Mouse (Mus musculus) right cerebral cortex, postnatal 4 days (tissue): Measurements from ENCODE around the gene Stard5.

Experiments used
- DNase-seq: peaks from one replicate; pipeline ENCODE4 v3.0.0-alpha.2; 2022

Stard5 gene

DNA sequence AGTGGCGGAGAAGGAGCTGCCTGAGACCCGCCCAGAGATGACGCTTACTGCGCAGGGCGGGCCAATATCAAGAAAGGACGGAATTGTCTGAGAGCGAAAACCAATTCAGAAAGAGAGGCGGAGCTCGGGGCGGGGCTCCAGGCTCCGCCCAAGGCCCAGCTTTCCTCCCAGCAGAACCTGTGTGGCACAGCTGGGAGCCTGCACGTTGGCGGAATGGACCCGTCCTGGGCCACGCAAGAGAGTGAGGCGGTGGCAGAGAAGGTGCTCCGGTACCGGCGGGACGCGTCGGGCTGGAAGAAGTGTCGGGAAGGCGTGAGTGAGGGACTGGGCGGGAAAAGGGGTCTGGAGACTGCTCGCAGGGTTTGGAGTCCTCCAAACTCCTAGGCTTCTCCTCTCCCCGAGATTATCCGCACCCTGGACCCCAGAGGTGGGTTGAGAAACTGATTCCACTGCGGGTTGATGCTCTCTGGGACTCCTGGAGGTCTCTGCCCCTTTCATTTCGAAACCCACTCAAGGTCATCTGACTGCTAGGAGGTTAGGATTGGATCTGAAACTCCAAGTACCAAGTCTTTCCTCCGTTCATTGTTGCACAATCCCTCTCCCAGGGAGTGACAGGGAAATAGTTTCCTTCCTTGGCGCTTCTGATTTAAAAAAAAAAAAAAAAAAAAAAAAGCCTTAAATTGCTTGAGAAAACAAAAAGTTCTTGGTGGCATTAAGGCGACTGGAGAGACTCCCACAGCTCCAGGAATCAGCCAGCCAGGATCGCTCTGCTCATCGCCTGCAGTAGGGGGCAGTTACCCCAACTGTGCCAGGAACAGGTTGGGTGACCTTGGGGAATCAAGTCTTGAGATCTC, at the start of gene Stard5:
Gene Stard5 (plus strand): TSS at position 132 of the 854 bp plus-strand sequence.
- peak; percentile 74 for DNase-seq

DNA sequence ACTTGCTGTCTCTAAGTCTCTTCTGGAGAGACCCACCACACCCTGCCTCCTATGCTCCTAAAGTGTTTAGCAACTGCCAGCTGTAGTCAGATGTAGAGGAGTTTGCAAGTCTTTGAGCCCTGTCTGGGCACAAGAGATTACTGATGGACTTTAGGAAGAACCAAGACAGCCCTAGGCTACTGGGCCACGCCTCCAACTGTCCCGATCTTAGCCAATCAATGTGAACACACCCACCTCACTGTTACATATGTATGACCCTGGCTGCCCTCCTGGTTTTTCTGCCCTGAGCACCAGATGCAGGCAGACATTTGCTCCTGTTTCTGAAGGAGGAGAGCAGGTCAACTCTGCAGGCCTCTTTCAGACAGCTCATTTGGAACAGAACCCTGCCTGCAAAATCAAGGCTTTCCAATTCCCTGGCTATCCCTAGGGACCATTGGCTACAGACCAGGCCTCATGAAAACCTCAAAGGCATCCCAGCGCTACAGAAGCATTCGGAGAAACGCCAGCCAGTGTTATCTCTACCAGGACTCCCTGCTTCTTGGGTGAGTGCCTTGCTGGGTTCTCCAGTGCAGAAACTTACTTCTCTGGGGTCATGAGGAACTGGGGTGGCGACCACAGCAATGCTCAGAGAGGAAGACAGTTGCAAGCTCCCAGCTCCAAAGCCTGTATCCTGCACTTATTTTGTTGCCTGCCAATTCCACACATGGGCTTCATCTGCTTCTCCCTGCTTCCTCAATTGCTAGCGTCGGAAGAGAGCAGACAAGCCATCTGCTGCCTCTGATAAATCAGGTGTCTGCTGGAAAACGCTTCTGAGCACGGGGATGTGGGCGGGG, 46.9 kb upstream of the Stard5 start, which contains the start of gene Tmc3:
Gene Tmc3 (plus strand): TSS at position 289 of the 833 bp plus-strand sequence.
- peak; percentile 9 for DNase-seq

DNA sequence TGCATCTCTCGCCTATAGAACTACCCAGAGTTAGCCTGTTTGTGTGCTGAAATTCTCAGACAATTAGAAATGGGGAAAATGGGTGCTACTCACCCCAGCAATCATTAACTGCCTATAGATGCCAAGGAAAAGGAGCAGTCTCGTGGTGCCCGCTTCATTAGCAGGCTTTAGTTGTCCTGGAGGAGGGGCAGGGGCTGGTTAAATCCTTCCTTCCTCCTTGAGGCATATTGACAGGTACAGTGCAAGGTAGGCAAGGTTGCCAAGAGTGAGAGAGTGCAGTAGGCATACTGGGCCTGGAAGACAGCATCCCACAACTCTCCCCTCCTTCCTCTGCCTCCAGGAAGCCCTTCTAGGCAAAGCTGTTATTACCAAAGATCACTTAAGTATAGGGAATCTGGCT, 37.7 kb upstream of the Stard5 start:
- DNase-seq, result no peak

DNA sequence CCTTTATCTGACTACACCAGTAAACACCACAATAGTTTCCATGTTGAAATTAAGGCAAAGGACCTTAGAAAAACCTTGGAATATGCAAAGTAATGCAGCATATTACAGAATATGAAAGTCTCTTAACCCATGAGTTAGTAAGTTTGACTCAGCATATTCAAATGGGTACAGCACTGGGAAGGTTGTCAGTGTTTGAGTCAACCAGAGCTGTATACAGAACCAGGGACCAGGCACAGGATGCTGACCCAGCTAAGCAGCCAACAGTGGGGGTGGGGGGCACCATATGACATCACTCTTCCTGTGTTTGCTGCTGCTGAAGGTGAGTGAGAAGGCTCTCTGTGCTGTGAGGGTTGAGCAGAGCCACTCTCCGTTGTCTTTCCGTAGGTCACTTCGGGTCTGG, 34.7 kb upstream of the Stard5 start:
- no peak for DNase-seq

DNA sequence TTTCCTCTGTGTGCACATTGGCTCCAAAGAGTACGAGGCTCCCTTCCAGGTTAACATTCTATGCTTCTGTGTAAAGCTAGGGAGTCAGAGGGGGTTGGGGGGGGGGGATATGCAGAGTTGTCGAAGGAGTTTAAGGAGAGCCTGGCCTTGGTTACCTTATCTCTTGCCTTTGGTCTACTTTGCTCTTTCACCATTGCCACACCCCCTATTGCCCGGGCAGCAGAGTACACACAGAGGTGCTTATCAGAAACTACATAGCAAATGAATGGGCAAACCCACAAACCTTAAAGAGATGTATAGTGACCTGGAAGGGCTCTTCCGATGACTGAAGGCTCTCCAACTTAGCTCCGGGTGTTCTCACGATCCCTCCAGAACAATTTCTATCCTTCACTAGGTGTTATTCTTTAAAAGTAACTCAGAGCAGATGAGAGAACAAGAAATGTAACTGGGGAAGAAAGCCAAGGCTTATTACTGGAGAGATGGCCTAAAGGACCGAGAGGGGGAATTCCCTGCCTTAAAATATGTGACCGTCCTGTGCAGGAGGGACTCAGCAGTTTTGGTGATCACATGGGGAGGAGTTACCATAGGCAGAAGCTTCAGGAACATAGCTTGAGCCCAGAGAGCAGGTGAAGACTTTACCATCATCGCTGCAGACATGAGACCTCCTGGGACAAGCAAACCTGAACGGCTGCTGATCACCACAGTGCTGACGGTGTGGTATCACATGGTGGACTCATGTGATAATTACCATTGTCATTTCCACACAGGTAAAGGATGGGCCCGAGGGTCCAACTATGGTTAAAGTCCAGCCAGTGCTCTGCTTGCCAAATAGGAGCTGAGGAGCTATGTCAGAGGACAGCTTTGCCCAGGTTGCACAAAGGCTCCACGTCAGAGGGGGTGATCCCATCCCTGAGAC, 32.5 kb upstream of the Stard5 start:
- no peak for DNase-seq

DNA sequence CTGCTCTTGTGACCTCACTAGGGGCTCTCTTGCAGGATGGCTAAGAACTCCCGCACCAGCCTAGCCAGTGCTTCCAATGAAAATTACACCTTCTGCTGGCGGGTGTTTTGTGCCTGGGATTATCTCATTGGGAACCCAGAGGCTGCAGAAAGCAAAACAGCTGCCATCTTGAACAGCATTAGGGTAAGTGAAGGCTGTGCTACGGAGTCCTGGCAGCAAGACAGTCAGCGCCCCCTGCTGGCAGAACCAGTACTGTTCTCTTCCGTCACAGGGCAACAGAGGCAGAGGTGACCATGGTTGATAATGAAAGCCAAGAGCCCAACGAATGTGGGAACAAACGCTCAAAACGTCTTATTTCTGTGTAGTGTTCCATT, 31.9 kb upstream of the Stard5 start:
- peak; percentile 46 for DNase-seq

DNA sequence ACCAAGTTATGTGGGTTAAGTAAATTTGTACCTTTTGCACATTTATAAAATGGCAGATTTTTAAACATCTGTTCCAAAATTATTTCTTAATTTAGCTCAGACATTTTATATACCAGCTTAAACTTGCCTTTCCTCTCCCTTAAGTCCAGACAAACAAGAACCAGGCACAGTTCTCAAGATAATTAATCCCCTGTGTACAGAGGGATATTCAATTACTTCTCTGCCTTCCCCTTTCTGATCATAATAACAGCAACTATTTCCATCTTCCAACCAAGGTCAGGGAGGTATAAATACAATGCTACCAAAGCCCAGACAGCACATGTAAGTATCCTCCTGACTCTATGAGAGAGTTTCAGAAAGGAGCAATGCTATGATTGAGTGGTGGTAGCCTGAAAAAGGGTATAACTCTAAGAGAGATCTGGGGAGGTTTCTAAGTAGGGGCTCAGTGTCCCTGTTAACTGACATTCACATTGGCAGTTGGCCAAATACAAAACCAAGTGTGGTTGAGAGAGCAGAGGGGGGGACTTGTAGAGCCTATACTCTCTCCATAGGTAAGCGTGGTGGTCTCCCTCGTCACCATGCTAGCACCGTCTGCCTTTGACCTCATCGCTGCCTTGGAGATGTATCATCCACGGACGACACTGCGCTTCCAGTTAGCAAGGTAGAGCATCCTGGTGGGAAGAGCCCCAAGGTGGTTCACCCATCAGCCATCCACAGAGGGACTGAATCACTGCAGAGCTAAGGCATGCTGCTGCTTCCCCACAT, 27.4 kb upstream of the Stard5 start:
- no peak for DNase-seq

DNA sequence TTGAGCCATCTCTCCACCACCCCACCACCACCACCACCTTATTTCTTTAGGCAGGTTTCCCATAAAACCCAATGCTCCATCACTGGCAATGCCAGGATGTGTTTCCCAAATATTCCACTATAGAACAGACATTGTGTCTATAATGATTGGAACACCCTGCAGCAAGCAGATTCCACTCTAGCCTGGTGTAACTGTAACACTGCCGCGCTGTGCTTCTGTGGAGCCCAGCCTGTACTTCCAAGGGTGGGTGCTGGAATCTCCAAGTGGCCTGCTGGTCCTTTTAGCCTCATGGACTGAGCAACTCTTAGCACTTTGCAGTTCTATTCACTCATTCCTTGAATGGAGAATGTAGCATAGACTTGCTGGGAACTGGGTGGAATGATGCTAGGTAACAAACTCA, 25.0 kb upstream of the Stard5 start:
- DNase-seq, result no peak

DNA sequence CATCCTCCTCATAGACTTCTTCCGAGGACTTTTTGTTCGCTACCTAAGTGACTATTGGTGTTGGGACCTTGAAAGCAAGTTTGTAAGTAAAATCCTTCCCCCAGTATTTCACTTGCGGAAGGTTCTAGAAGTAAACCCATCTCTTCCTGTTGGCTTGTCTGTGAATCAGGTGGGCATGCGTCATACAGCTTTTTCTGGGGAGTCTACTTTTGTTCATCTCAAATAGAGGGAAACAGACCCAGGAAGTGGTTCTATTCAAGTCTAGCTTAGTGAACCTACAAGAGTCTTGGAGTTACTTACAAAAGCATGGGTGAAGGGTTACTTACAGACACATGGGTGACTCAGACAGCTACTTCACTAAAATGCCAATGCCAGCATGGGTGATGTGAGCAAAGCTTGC, 21.9 kb upstream of the Stard5 start:
- DNase-seq, result no peak

DNA sequence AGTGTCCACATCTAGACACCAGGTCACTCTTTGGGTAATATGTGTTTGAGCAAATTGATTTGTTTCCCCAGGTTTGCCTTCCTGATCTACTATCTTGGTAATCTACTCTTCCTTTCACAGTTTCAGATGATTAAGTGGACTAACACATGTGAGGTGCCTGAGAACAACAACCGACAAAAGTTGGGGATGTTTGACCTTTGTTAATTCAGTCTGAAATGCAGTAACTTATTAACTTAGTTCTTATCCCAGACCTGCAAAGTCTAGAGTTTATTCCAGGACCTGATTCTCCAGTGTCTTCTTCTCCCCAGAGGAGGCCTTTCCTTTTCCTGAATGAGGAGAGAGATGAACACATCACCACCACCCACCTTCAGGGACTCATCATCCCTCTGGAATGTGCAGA, 19.9 kb upstream of the Stard5 start:
- no peak for DNase-seq

DNA sequence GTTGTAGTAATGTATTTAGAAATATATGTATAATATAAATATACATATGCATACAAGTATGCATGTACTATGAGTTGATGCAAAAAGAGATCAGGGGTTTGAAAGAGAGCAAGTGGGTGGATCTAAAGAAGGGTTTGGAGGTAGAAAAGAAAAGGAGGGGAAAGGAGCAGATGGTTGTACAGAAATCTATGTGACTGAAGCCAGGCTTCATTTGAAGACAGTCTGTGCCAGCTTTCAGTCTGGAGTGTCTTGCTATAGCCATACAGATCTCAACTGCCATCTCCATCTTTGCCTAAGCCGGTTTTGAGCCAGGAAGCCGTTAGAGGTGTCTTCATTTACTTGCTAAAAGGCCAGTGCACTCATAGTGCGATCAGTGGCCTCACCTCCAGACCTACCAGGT, 16.5 kb upstream of the Stard5 start:
- no peak for DNase-seq

DNA sequence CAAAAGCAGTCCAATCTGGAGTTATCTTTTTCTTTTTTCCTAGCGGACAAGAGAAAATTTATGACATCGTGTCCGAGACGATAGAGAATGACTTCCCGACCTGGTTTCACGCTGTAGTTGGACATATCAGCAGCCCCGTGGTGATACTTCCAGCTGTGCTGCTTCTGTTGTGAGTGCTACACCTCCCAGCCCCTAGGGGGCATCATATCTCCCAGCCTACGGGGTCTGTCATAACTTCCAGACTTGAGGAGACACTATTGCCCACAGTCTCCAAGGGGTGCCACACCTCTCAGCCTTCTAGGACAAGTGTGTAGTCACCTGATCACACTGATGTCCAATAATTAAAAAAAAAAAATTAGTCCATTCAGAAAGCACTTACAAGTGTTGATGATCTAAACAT, 15.9 kb upstream of the Stard5 start:
- DNase-seq, result no peak

DNA sequence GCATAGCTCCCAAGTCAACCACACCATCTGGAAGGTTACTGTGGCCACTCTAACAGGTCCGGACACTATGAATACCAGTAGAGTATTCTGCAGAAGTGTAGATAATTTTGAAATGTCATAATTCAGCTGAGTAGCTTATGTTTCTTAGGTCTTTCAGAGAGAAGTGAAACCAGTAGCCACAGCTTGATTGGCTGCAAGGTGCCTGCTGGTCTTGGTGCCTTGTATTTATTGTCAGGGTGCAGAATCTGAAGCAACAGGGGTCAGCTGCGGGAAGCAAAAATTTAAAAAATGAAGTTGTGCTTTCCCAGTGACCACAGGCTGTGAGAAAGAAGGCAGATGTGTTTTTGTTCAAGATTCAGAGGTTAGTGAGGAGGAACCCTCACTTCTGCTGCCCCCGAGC, 15.5 kb upstream of the Stard5 start:
- no peak for DNase-seq

DNA sequence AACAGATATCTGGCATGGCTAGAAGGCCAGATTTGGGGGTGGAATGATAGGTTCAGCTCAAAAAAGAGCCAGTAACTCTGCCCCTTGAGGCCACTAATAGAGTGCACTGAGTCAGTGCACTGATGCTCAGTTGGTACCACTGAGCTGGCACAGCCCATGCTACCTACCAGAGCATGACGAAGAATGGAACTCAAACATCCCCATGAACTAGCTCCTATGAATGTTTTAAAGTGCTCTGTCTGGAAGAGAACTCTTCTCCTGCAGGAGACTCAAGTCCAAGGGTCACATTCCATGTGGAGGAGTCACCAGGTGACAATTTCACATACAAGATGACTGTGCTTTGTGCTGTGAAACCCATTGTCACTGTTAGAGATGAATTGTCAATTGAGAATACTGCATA, 13.1 kb upstream of the Stard5 start:
- no peak for DNase-seq

DNA sequence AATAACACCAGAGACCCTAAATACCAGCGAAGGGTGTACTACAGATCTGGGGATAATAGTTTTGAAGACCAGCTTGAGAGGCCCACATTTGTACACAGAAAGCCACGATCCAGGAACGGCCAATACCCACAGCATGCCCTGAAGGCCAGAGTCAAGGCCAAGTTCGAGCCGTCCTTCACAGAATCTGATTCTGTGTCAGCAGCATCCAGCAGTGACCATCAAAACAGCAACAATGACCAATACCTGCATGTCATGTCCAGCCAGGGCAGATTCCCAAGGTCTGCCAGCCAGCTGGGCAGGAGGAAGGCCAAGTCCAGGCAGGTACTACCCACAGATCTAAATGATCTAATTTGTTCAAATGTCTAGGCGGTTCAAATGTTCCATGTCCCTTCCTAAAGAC, 9.2 kb upstream of the Stard5 start:
- no peak for DNase-seq

DNA sequence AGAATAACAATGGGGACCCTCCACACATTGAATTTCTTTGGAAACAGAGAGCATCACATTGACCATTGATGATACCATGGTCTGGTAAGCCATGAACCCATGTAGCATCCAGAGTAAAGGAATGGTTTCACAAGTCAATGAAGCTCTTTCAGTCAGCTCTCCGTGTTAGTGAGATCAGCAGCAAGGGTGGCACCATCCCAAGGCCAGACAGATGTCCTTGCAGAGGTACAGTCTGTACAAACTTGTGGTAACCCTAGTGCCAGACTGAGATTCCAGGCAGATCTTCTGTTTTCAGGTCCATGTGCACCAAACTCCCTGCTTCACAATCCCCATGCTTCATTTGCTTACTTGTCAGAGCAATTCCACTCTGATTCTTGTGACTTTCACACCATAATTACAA, 7.7 kb upstream of the Stard5 start:
- DNase-seq, result no peak

DNA sequence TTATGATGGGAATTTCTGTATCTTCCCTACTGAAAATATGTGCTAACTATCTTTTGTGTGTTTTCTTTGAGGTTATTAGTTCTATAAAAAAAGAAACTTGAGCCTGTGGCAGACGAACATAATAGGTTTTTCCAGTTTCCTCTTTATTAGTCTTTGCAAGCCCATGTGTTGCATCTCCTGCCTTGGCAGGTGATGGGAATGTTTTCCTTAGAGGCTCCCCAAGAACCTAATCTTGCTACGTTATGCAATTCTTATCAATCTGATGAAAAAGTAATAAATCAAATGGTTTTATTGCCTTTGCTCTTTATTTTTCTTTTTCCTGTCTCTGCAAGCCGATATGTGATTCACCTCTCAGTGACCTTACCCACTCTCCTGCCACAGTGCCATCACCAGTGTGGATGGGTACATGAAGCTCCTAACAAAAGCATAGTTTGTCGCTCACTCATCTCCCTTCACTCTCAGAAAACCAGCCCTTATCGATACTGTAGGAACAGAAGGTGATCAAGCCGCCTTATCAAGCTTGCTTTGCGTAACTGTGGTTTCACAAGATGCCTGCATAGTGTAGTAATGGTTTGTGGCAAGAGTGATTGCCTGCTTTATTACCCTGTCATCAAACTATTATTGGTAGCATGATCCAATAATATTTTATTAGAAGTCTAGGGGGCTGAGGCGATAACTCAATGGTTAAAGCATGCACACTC, 5.1 kb upstream of the Stard5 start:
- DNase-seq, result no peak

DNA sequence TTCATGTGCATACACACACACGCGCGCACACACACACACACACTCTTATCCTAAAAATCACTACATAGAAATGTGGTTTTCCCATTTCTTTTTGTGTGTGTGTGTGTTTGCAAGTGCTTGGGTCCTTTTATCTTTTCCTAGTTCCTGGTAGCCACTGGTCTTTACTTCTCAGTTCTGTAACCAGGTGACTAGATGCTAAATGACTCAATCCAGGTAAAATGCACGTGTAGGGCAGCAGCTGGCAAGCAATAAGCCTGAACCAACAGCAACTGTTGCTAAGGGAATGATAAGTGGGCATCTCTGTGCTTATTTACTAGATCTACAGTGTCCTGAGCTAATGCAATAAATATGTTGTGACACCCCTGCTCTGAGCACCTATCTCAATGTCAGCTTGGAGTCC, 4.4 kb upstream of the Stard5 start:
- DNase-seq, result no peak

DNA sequence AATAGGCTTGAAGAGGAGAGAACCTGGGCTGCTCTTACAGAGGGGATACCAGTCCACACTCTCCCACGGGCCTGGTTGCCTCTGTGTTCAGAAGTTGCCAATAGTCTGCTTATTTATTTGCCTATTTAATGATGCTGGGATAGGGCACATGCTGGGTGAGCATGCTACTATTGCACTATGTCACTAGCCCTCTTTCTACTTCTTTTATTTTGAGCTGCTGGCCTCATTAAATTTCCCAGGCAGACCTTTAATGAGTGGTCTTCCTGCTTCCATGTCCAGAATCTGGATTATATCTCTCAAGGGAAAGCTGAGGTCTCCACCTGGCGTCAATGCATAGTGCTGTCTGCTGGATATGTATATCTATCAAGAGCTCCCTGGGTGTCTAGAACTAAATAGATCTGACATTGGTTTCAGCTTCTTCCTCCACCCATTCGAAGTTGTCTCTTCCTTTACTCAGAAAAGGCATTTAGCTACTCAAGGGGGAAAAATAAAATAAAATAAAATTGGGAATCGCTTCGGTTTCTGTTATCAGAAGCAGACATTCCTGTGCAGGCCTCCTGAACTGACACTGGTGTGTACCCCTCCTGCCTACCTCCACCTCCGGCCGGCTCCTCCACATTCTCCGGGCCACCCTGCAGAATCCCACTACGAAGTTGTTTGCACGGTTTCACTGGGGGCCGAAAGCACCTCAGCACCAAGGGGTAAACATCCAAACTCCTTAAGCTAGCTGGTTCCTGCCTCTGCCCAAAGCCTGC, 509 bp upstream of the Stard5 start:
- DNase-seq, result no peak

DNA sequence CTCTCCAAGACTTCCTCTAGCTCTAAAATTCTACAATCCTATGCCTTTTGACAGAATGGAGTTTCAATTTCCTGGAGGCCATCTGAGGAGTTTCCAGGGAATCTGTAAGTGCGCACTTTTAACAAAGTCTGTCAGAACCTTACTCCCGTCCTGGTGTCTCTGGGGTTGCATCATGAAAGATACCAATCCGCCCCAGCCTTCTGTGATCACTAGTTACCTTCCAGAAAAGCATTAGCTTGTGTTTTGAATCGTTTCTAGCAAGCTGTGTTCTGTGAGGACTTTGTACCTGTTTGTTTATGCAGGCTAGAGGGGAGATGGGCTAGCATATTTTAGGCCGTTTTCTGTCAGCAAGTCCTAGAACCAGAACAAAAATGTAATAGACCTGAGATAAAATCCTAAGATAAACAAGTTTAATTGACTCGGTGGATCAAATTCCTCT, 942 bp downstream of the Stard5 start:
- DNase-seq, result no peak

DNA sequence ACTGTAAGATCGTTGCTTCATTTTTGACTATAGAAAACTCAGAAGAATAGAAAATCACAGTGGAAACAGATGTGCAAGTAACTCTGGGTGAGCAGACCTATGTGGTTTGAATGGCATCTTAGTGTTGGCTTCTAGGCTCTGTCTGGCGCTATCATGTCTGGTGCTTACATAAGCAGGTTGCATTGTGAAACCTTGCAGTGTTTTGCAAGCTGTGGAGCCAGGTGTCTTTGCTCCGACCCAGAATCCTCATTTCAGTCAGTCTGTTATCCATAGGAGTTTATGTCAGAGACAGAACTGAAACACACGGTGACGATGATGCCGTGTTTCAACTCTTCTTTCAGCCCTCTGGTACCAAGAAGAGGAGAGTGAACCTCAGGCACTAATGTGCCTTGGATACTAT, 2.1 kb downstream of the Stard5 start:
- no peak for DNase-seq
